Mouse (Mus musculus) cerebellum, postnatal 25 days (tissue): ENCODE measurements around the gene Slamf9.

Experiments
- DNase-seq, 2 experiments: peaks; one replicate each; pipeline ENCODE4 v3.0.0; 2021; ENCODE audit warnings: mixed read lengths in 2 of 2

The Slamf9 gene

GRCm38 (mm10) chr1:172515396-172515795 is 40.2 kb downstream of the Slamf9 start:
- no peak for DNase-seq

- DNase-seq: no peak
Measured at GRCm38 (mm10) chr1:172518013-172518412, 42.9 kb downstream of the Slamf9 start.

GRCm38 (mm10) chr1:172519644-172520043 is 44.5 kb downstream of the Slamf9 start:
- DNase-seq: no peak

- DNase-seq: peak; percentile 36 to 65
Measured at GRCm38 (mm10) chr1:172520576-172521440, 45.6 kb downstream of the Slamf9 start, which contains the start of gene Cfap45. Gene Cfap45 (plus strand): TSS chr1:172520801.

- no peak for DNase-seq
Measured at GRCm38 (mm10) chr1:172522524-172522923, 47.4 kb downstream of the Slamf9 start.

- no peak for DNase-seq
Measured at GRCm38 (mm10) chr1:172523699-172524101, 48.5 kb downstream of the Slamf9 start.

- DNase-seq: no peak
Measured at GRCm38 (mm10) chr1:172525027-172525764, 50.0 kb downstream of the Slamf9 start.

GRCm38 (mm10) chr1:172525971-172526370 is 50.8 kb downstream of the Slamf9 start:
- DNase-seq: no peak

- DNase-seq: no peak
Measured at GRCm38 (mm10) chr1:172526380-172527081, 51.4 kb downstream of the Slamf9 start.

GRCm38 (mm10) chr1:172527431-172527830 is 52.3 kb downstream of the Slamf9 start:
- DNase-seq: no peak
